Mouse (Mus musculus): Measurements from ENCODE around the gene Pknox1. TPM values are rescaled to one million over a fixed set of nuclear protein-coding genes. Genes with fewer than 3 reads are reported as not detected.
"Not testable (repeated sequence)": the region's sequence is repeated elsewhere in the genome, so short reads cannot be mapped to it uniquely, and the experiment has no call there.

The Pknox1 gene
- polyA plus RNA-seq, 1 experiment from 2014 or later: 42.4 TPM

DNA sequence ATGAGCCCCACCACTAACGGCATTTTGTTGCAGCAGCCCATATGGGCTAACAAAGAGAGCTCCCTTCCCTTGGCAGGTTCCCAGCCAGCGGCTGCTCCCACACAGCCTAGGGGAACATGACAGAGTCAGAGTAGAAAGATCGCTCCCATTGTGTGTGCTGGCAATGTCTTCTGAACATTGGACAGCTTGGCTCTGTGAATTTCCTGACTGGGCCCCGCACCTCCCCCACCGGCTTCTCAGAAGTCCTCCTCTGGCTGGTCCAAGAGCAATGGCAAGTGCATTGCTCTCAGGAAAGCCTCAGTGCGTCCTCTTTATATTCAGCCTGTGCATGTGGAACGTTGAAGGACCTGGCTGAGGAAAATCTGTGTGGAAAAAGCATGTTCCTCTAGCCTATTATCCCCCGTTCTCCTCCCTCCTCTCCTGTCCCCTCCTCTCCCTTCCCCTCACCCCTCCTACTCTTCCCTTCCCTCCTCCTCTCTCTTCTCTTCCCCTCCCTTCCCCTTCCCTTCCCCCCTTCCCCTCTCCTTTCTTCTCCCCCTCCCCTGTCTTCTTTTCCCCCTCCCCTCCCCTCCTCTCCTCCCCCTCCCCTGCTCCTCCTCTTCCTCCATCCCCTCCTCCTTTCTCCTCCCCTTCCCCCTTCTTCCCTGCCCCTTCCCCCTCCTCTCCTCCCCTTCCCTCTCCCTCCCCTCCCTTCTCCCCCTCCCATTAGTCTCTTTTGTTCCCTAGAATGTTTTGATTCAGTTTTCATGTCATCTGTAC, 28.5 kb upstream of the Pknox1 start:
- WGBS: 20% methylated on average over 8 of the region's 8 CpGs
- Histone ChIP-seq H3K4me3 (no peak overlapping the region), H3K4me2 (no peak overlapping the region), H3K27me3 (no peaks in the 10 kb centered on the region), H3K27ac (peak overlapping the region; percentile 77), H3K9ac (no peak overlapping the region), H3K9me3 (no peaks in the 10 kb centered on the region), H3K4me1 (peaks cover 11% of the 10 kb centered on the region), H3K36me3 (peaks cover 12% of the 10 kb centered on the region)
- ATAC-seq (ENCODE audit: borderline replicate concordance, extremely low read depth, low FRiP score, low TSS enrichment): peak; percentile 82

DNA sequence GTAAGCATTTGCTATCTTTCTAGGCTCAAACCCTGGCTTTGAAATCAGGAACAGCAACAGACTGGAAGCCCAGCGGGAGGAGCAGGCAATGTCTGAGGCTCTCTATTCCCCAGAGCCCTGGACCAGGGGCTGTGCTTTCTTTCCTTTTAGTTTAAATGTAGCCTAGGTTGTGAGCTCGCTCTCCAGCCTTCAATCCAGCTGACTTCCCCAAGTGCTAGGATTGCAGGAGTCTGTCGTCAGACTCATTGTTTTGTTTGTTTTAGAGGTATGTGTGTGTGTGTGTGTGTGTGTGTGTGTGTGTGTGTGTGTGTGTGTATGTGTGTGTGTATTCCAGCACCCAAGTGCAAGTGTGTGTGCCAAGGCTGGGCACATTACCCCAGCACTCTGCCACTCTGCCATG, 24.4 kb upstream of the Pknox1 start:
- Histone ChIP-seq H3K27ac (no peak overlapping the region), H3K4me2 (no peak overlapping the region), H3K9ac (no peak overlapping the region), H3K36me3 (no peaks in the 10 kb centered on the region), H3K9me3 (no peaks in the 10 kb centered on the region), H3K4me3 (no peak overlapping the region), H3K27me3 (no peaks in the 10 kb centered on the region), H3K4me1 (peaks cover 10% of the 10 kb centered on the region)
- whole genome bisulfite sequencing: 53% methylated on average over 3 of the region's 3 CpGs
- ATAC-seq (ENCODE audit: borderline replicate concordance, extremely low read depth, low FRiP score, low TSS enrichment): no peak

DNA sequence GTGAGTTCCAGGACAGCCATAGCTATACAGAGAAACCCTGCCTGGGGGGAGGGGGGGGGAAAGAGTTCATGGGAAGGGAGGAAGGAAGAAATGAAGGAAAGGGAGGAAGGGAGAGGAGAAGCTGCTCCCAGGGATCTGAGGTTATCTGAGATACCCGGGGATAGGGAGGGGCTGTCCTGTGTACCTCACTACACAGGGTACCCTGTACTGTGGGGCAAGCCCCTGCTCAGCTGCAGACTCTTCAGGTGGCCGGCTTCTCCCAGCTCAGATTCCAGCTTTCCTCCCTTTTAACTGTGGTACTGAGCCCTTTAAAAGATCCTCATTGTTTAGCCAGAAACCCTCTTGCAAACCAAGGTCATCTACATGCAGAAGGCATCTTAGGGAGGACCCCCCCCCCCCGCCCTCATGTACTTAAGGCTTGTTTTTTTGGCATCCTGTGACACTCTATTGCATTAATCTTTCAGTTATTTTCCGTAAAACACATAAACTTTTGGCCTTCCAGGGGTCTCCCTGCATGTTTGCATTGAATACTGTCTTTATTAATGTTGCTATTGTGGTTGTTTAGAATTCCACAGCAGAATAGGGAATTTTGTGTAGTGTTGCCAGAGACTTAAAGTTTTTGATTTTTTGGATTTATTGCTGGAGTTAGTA, 23.6 kb upstream of the Pknox1 start:
- no peak overlapping the region for H3K27ac ChIP-seq
- no peak overlapping the region for H3K4me2 ChIP-seq
- peaks cover 2% of the 10 kb centered on the region for H3K4me1 ChIP-seq
- no peaks in the 10 kb centered on the region for H3K9me3 ChIP-seq
- ATAC-seq (ENCODE audit: borderline replicate concordance, extremely low read depth, low FRiP score, low TSS enrichment): no peak
- H3K27me3 ChIP-seq: no peaks in the 10 kb centered on the region
- H3K36me3 ChIP-seq: no peaks in the 10 kb centered on the region
- H3K4me3 ChIP-seq: no peak overlapping the region
- H3K9ac ChIP-seq: no peak overlapping the region
- WGBS: 35% methylated on average over 4 of the region's 4 CpGs

DNA sequence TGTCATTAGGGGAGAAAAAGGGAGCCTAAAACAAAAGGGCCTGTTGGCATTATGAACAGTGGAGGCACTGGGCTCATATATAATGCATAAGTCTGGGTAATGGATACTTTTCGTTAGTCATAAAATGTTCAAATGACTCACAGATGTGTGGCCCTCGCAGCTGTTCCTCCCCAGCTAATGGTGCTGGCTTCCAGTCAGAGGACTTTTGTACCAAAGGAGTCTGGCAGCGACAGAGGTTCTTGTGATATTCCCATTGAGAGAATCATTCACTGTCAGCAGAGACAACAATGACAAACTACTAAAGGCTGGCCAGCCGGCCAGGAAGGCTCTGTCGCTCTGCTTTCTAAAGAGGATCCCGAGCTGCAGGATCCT, 23.1 kb upstream of the Pknox1 start:
- H3K36me3 ChIP-seq: no peaks in the 10 kb centered on the region
- no peak overlapping the region for H3K4me3 ChIP-seq
- no peak for ATAC-seq (ENCODE audit: borderline replicate concordance, extremely low read depth, low FRiP score, low TSS enrichment)
- no peaks in the 10 kb centered on the region for H3K4me1 ChIP-seq
- H3K27ac ChIP-seq: no peak overlapping the region
- no peaks in the 10 kb centered on the region for H3K9me3 ChIP-seq
- H3K27me3 ChIP-seq: no peaks in the 10 kb centered on the region
- no peak overlapping the region for H3K4me2 ChIP-seq
- H3K9ac ChIP-seq: no peak overlapping the region
- 45% methylated on average over 6 of the region's 6 CpGs for WGBS

DNA sequence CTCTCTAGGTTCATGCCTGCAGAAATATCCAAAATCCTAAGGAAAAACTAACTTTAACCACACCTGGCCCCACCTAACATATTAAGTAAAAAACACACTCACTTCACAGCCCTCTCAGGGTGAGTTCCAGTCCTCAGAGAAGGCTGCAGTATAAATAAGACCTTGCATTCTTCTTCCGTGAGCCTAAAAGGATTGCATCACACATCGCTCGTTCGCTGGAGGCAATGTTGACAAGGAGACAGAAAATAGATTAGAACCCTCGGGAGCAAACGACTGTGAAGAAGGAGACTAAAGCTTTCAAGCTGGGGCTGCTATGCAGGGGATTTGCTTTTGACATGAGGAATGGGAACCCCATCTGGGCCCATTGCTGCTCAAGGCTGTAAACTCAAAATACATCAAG, 21.0 kb upstream of the Pknox1 start:
- Histone ChIP-seq H3K27ac (0 out of 2 replicates have a peak overlapping the region, but pooled peaks have one; percentile 25), H3K4me3 (no peak overlapping the region), H3K36me3 (no peaks in the 10 kb centered on the region), H3K27me3 (no peaks in the 10 kb centered on the region), H3K9ac (no peak overlapping the region), H3K4me2 (no peak overlapping the region), H3K9me3 (no peaks in the 10 kb centered on the region), H3K4me1 (0 out of 2 replicates have a peak, but pooled peaks cover 5% of the 10 kb centered on the region)
- no peak for ATAC-seq (ENCODE audit: borderline replicate concordance, extremely low read depth, low FRiP score, low TSS enrichment)
- 5% methylated on average over 6 of the region's 6 CpGs for WGBS

GRCm38 (mm10) chr17:31546444-31547196, 17.9 kb upstream of the Pknox1 start:
- no peaks in the 10 kb centered on the region for H3K36me3 ChIP-seq
- 81% methylated on average over 9 of the region's 9 CpGs for whole genome bisulfite sequencing
- no peak for ATAC-seq (ENCODE audit: borderline replicate concordance, extremely low read depth, low FRiP score, low TSS enrichment)
- H3K4me3 ChIP-seq: no peak overlapping the region
- H3K4me1 ChIP-seq: 0 out of 2 replicates have a peak, but pooled peaks cover 5% of the 10 kb centered on the region
- H3K27ac ChIP-seq: no peak overlapping the region
- H3K9me3 ChIP-seq: no peaks in the 10 kb centered on the region
- no peaks in the 10 kb centered on the region for H3K27me3 ChIP-seq
- no peak overlapping the region for H3K4me2 ChIP-seq
- H3K9ac ChIP-seq: no peak overlapping the region

GRCm38 (mm10) chr17:31547974-31548373, 16.6 kb upstream of the Pknox1 start:
- no peak overlapping the region for H3K4me2 ChIP-seq
- 57% methylated on average over 3 of the region's 3 CpGs for WGBS
- ATAC-seq (ENCODE audit: borderline replicate concordance, extremely low read depth, low FRiP score, low TSS enrichment): no peak

GRCm38 (mm10) chr17:31549389-31549788, 15.1 kb upstream of the Pknox1 start:
- no peaks in the 10 kb centered on the region for H3K36me3 ChIP-seq
- 46% methylated on average over 8 of the region's 8 CpGs for WGBS
- ATAC-seq (ENCODE audit: borderline replicate concordance, extremely low read depth, low FRiP score, low TSS enrichment): no peak
- H3K27me3 ChIP-seq: no peaks in the 10 kb centered on the region
- H3K9me3 ChIP-seq: no peaks in the 10 kb centered on the region
- H3K4me3 ChIP-seq: no peak overlapping the region
- no peak overlapping the region for H3K27ac ChIP-seq
- H3K4me1 ChIP-seq: 0 out of 2 replicates have a peak, but pooled peaks cover 5% of the 10 kb centered on the region
- no peak overlapping the region for H3K9ac ChIP-seq
- H3K4me2 ChIP-seq: no peak overlapping the region

More at GRCm38 (mm10) chr17:31547974-31548373, 16.6 kb upstream of the Pknox1 start:
- Histone ChIP-seq H3K9ac (no peak overlapping the region), H3K36me3 (no peaks in the 10 kb centered on the region), H3K27ac (peak overlapping the region; percentile 48), H3K4me3 (no peak overlapping the region), H3K9me3 (no peaks in the 10 kb centered on the region), H3K4me1 (0 out of 2 replicates have a peak, but pooled peaks cover 5% of the 10 kb centered on the region), H3K27me3 (no peaks in the 10 kb centered on the region)

DNA sequence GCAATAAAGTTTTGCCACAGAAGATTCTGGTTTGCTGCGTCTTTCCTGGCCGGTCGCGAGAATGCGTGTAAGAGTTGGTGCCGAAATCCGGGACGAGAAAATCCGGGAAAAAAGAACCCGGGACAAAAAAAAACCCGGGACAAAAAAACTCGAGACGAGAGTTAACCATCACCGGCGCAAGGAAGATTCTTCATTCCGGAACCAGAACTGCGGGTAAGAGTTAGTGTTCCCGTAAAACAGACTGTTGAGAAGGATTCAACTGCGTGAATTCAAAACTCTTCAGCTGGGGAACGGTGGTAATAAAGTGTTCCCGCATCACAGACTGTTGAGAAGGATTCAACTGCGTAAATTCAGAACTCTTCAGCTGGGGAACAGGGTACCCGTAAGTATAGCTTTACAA, 11.9 kb upstream of the Pknox1 start:
- not testable (repeated sequence) for H3K9ac ChIP-seq; H3K9me3 ChIP-seq; H3K27ac ChIP-seq; H3K4me3 ChIP-seq; H3K27me3 ChIP-seq; H3K4me2 ChIP-seq; H3K36me3 ChIP-seq; ATAC-seq (ENCODE audit: borderline replicate concordance, extremely low read depth, low FRiP score, low TSS enrichment)
- peaks cover 16% of the 10 kb centered on the region for H3K4me1 ChIP-seq
- 94% methylated on average over 23 of the region's 23 CpGs for WGBS

- H3K4me1 ChIP-seq: peaks cover 22% of the 10 kb centered on the region
- H3K27me3 ChIP-seq: no peaks in the 10 kb centered on the region
- H3K4me3 ChIP-seq: no peak overlapping the region
- H3K27ac ChIP-seq: no peak overlapping the region
- no peak for ATAC-seq (ENCODE audit: borderline replicate concordance, extremely low read depth, low FRiP score, low TSS enrichment)
- no peak overlapping the region for H3K9ac ChIP-seq
- no peak overlapping the region for H3K4me2 ChIP-seq
- 65% methylated on average over 4 of the region's 4 CpGs for WGBS
- H3K36me3 ChIP-seq: no peaks in the 10 kb centered on the region
- H3K9me3 ChIP-seq: no peaks in the 10 kb centered on the region
These were observed 8.3 kb upstream of the Pknox1 start for GRCm38 (mm10) chr17:31556253-31556652.

GRCm38 (mm10) chr17:31557124-31557880, 7.2 kb upstream of the Pknox1 start:
- WGBS: 39% methylated on average over 11 of the region's 11 CpGs
- Histone ChIP-seq H3K27ac (peak overlapping the region; percentile 60), H3K36me3 (no peaks in the 10 kb centered on the region), H3K4me1 (peaks cover 22% of the 10 kb centered on the region), H3K27me3 (no peaks in the 10 kb centered on the region), H3K4me3 (no peak overlapping the region), H3K9ac (no peak overlapping the region), H3K4me2 (no peak overlapping the region; the same call in 1 of the 2 replicates), H3K9me3 (no peaks in the 10 kb centered on the region)
- ATAC-seq (ENCODE audit: borderline replicate concordance, extremely low read depth, low FRiP score, low TSS enrichment): peak; percentile 90
